Mouse (Mus musculus) C2C12 (cell line): Measurements from ENCODE around the gene Secisbp2.

Experiments
- CTCF ChIP-seq: IDR thresholded peaks from one replicate; pipeline ENCODE4 v1.5.1; 2011; ENCODE audit not compliant: control insufficient read depth, insufficient read depth, insufficient read length
- MYOG ChIP-seq: IDR thresholded peaks from one replicate; pipeline ENCODE4 v1.6.1; 2011; ENCODE audit not compliant: control insufficient read depth, insufficient read length; ENCODE audit errors: extremely low read depth
- USF1 ChIP-seq: IDR thresholded peaks from one replicate; pipeline ENCODE4 v1.6.1; 2011; ENCODE audit warnings: low read depth, mild to moderate bottlenecking, control low read depth, moderate library complexity

DNA sequence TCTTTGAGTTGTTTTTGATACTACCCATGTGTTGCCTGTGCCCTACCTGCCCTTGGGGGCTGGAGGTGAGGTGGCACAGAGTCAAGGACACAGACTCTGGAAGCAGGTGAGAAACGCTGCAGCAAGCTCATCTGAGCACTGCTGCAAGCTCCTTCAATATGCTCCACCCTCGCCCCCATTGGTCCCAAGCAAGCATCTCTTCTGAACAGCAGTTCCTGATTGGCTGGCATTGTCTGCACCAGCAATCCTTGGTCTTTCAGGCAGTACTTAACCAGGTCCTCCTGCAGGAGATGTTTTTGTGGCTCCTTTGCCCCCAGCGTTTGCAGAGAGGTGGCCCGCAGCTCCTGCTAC, 47.6 kb upstream of the Secisbp2 start:
- no peak for TF ChIP-seq MYOG
- TF ChIP-seq USF1 = no peak
- no peak for TF ChIP-seq CTCF
